Mouse (Mus musculus): ENCODE data around the gene P2rx3.

GRCm38 (mm10) chr2:85066937-85067336, 29.7 kb upstream of the P2rx3 start:
- TF ChIP-seq GATA1 (IDR thresholded peaks at IDR 0.05; ENCODE audit: borderline replicate concordance, low read length) (no peak), FLI1 (IDR thresholded peaks at IDR 0.05; ENCODE audit: low read length) (no peak)

All from megakaryocyte, embryonic 14.5 days (primary cell).